Mouse (Mus musculus): ENCODE measurements around the gene March6.

March6 gene

GRCm38 (mm10) chr15:31453098-31453916 lies 77.5 kb downstream of the March6 start, which contains the start of gene Ropn1l:
Ropn1l (minus strand) TSS chr15:31453737.
- DNase-seq (ENCODE audit: low spot score): peak; percentile 35

DNA sequence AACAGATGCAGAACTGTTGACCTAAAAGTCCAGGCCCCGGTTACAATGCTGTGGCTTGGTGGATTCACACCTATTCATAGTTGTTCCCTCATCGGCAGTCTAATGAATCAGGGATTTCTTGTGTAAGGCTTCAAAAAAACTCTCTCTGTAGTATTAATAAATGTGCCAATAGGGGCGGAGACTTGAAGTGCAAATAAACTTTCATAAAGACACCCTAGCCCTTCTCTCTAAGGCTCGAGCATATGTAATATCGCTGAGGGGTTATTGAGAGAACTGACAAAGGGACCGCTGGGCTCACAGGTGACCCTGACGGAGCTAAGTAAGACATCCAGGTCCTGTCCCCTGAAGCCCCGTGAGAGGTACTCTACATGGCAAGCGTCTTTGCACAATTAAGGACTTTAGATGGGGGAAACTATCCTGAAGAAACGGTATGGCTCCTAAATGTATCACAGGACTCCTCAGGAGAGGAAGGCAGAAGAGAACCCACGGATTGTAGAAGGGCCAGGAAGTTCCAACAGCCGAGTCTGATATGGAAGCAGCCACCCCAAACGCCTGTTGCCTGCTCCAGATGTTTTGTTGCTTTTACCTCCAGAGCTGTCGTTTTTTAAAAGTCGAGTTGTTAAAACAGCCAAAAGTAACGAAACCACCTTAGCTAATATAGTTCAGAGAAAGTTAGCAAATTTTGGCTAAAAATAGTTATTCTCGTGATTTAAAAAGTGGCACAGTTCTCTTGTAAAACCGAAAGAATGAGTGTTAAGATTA lies 78.3 kb downstream of the March6 start:
- no peak for DNase-seq (ENCODE audit: low spot score)

GRCm38 (mm10) chr15:31449772-31450171 lies 81.1 kb downstream of the March6 start:
- DNase-seq (ENCODE audit: low spot score): no peak

GRCm38 (mm10) chr15:31447121-31447520 lies 83.7 kb downstream of the March6 start:
- DNase-seq (ENCODE audit: low spot score): no peak

DNA sequence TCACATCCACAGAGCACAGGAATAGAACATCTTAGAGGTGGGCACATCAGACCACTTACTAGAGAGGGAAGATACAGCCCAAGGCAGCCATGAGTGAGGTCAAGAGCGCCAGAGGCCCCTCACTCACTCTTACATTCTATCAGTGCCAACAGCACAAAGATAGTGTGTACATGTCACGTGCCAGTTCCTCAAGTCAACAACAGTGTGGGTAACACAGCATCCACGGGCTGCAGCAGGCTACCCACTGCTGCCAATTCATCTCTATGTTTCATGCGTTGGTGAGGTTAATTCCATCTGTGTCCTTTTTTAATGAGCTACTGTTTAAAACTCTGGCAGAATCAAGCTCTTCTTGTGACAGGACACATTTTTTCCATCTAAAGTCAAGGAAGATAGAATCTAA lies 88.2 kb downstream of the March6 start:
- DNase-seq (ENCODE audit: low spot score): no peak

GRCm38 (mm10) chr15:31441996-31442395 lies 88.9 kb downstream of the March6 start:
- no peak for DNase-seq (ENCODE audit: low spot score)

DNA sequence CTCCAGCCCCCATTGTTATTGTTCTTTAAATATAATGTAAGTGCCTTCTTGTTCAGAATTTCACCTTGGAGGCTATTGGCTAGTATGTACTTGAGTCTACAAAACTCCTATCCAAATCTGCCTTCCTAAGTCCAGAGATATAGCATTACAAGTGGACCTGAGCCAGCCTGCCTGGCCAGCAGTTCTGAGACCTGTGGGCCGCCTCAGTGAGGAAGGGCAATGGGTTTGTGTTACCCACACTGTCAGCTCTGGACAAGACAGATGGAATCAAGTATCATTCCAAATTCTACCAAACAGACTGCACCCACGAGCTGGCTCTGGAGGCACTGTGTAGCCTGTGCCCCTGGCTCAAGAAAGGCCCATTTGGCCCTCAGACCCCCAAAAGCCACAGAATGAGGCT lies 94.0 kb downstream of the March6 start:
- no peak for DNase-seq (ENCODE audit: low spot score)

- DNase-seq (ENCODE audit: low spot score): no peak
Measured at GRCm38 (mm10) chr15:31436083-31436482, 94.8 kb downstream of the March6 start.

DNA sequence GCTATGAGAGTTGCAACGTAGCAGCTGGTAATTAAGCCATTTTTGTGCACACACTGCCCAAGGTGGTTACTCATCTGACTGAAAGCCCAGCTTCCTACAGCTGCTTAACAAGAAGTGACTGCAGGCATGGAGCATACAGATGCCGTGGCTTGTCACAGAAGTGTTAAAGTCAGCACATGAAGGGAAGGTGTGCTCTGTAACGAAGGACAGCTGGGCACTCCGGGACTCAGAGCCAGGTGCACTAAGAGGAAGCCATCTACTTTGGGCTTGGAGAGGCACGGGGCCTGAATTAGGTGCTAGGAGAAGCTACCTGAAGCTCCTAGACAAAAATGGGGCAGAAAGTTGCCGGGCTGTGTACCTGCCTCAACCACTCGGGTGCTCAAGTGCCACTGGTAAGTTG lies 97.1 kb downstream of the March6 start:
- no peak for DNase-seq (ENCODE audit: low spot score)

- no peak for DNase-seq (ENCODE audit: low spot score)
Measured at GRCm38 (mm10) chr15:31431847-31432246, 99.0 kb downstream of the March6 start.

- no peak for DNase-seq (ENCODE audit: low spot score)
Measured at GRCm38 (mm10) chr15:31430014-31430413, 100.8 kb downstream of the March6 start.

GRCm38 (mm10) chr15:31429429-31429828 lies 101.4 kb downstream of the March6 start:
- no peak for DNase-seq (ENCODE audit: low spot score)

DNA sequence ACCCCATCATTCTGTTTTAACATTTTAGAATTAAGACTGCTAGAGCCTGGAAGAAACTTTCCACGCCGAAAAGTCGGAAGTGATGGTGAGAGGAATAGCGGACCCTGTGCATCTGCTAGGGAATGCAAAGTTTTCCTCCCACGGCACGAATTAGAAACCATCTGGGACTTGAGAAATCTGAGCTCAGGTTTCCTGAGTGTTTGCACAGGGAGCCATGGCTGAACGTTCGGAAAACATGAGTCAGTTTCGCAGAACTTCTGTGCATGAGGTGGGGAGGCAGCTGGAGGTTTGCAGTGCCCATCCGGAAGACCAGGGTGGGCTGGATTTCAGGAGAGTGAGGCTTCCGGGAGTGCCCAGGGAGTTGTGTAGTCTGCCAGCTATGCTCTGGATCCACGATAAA lies 102.3 kb downstream of the March6 start:
- no peak for DNase-seq (ENCODE audit: low spot score)

DNA sequence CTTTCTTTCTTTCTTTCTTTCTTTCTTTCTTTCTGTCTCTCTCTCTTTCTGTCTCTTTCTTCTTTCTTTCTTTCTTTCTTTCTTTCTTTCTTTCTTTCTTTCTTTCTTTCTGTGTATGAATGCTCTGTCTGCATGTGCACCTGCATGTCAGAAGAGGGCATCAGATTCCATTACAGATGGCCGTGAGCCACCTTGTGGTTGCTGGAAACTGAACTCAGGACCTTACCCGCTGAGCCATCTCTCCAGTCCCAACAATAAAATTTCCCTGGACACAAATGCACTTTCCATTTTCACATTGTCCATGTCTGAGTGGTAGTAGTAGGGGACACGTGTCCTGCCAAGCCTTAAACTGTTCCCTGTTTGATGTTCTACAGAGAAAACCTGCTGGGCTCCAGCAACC lies 103.5 kb downstream of the March6 start:
- no peak for DNase-seq (ENCODE audit: low spot score)

DNA sequence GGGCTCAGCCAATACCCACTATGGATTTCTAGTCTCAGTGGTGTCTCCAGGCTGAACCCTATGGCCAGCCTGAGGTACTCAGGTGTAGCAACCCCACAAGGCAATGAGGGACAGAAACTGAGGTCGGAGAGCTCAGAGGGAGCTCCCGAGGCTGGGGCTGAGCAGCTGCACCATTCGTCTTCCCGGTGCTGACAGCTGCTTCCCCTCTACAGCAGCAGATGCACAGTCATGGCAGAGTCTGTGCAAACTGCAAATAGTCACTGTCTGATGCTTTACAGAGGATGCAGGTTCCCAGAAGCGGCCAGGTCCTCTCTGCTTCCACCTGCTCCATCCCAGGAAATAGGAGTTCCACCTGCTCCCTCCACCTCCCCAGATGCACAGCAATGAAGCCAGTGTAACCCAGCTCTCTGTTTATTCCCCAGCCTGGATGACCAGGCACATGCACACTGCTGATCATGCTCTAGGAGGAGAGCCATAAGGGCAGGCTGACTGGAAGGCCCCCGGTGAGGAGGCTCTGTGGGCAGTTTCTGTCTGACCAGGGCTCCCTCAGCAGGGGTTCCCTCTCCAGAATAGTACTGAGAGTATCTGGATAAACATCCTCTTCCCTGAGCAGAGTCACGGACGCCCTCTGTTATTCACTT lies 104.7 kb downstream of the March6 start:
- no peak for DNase-seq (ENCODE audit: low spot score)

DNA sequence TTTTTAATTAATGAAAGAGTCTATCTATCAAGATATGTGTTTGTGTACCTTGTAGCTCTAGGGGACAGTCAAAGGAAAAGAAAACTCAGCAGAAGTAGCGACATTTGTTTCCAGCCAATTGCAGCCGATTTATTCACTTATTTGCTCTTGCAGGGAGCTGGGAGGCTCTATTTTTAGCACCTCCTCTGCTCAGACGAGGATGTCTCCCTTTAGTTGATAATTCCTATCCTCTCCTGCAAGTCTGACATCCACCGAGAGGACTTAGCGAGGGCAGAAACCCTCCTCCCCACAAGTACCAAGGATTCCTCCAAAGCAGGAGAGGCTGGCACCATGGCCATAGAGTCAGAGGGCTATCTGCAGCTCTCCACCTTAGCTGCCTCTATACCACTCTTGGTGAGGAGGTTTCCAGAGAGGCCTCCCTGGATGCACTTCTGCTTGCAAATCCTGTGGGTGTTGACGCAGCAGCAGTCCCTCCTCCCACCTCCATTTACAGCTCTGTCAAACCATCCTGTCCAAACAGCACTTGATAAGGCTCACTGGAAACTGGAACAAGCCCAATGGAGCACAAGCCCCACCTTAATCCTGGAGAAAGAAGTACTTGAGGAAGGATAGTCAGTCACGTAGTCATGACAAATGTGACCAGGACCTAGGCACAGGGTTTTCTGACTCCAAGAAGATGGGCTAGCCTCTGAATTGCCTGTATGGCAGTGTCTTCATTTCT lies 108.0 kb downstream of the March6 start:
- no peak for DNase-seq (ENCODE audit: low spot score)

- DNase-seq (ENCODE audit: low spot score): no peak
Measured at GRCm38 (mm10) chr15:31419037-31419436, 111.8 kb downstream of the March6 start.

- DNase-seq (ENCODE audit: low spot score): no peak
Measured at GRCm38 (mm10) chr15:31418686-31419024, 112.2 kb downstream of the March6 start.

- DNase-seq (ENCODE audit: low spot score): peak; percentile 39
Measured at GRCm38 (mm10) chr15:31417796-31418685, 112.8 kb downstream of the March6 start.

DNA sequence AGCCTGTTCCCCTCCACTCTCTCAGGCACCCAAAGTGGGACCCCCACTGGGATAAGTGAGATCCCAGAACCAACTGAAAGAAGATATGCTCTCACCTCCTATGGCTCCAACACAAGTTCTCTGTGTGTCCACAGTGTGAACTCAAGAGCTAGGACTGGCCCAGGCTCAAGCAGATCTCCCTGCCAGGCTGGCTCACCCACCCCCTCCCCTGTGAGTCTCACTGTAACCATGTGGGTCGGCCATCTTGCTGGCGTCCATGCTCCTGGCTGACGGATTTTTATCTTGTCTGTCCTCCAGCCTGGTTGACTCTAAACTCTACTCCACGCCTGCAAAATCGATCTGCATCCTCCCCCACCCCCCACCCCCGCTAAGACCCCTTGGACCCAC lies 113.5 kb downstream of the March6 start:
- no peak for DNase-seq (ENCODE audit: low spot score)

- no peak for DNase-seq (ENCODE audit: low spot score)
Measured at GRCm38 (mm10) chr15:31415181-31415580, 115.7 kb downstream of the March6 start.

Data from spleen, adult 12 weeks (tissue).